Mouse (Mus musculus): ENCODE results near the gene Ccdc34. TPM values are rescaled to one million over a fixed set of nuclear protein-coding genes. Genes with fewer than 3 reads are reported as not detected.

The Ccdc34 gene
- total and polyA plus RNA-seq, 3 experiments, result 17.5 to 65.5 (median 33.9) TPM

DNA sequence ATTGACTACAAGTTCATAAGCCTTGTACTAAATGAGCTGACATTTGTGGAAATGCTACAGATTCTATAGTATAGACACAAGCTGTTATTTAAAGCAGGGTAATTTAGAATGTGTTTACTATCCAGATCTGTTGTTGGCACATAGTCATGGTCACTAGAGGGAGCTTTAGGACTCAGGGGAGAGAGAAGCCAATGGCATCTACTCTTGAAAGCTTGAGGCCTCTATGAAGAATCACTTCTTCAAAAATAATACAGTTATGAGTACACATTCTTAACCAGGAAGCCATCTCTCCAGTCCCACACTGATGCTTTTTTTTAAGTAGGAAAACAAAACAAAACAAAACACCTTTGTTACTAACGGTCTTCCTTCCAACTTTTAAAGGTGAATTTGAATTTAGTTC, 45.5 kb downstream of the Ccdc34 start:
- TF ChIP-seq CTCF (IDR thresholded peaks at IDR 0.05; ENCODE audit: low read depth, low read length), result no peak
- no peak for TF ChIP-seq POLR2AphosphoS5 (IDR thresholded peaks at IDR 0.05; ENCODE audit: insufficient replicate concordance, low read depth, low read length)
- TF ChIP-seq TAL1 (conservative IDR thresholded peaks at IDR 0.05; ENCODE audit: low read depth, low read length), result no peak
- no peak for TF ChIP-seq GATA2 (IDR thresholded peaks at IDR 0.05; ENCODE audit: borderline replicate concordance, low read depth, low read length)
- TF ChIP-seq GATA1 (IDR thresholded peaks at IDR 0.05; ENCODE audit: borderline replicate concordance, low read length), result no peak
- Histone ChIP-seq H3K9me3 (replicated peaks) (no peaks in the 10 kb centered on the region), H3K4me1 (ENCODE audit: insufficient read depth, low read depth, low read length) (no peaks in the 10 kb centered on the region), H3K27me3 (ENCODE audit: insufficient read depth, low read length) (peaks cover 4% of the 10 kb centered on the region; the same call in 1 of the 2 replicates), H3K36me3 (replicated peaks) (no peaks in the 10 kb centered on the region), H3K4me3 (ENCODE audit: low read depth, low read length) (no peak overlapping the region)
- ATAC-seq (ENCODE audit: extremely low read depth, insufficient number of reproducible peaks, low FRiP score, poor library complexity, severe bottlenecking) (no peak), DNase-seq (ENCODE audit: low spot score) (no peak)

DNA sequence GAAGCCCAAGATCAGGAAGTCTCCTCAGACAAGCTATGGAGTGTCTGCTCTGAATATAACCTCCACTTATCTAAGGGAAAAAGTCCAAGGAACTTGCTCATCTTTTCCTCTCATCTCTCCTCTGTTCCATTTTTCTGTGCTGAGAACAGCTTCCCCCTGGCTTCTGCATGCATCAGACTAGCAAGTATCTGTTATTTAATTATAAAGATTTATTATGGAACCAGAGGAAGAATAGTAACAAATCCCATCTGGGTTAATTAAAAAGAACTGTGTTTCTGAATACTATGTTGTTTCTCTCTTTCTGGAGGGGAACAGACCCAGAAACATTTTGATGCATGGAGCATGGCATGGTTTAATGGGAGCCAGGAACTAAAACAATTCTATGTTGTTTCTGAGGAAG, 51.3 kb downstream of the Ccdc34 start:
- no peak for TF ChIP-seq TAL1 (conservative IDR thresholded peaks at IDR 0.05; ENCODE audit: low read depth, low read length)
- no peak for TF ChIP-seq GATA2 (IDR thresholded peaks at IDR 0.05; ENCODE audit: borderline replicate concordance, low read depth, low read length)
- TF ChIP-seq POLR2AphosphoS5 (IDR thresholded peaks at IDR 0.05; ENCODE audit: insufficient replicate concordance, low read depth, low read length), result no peak
- no peak for TF ChIP-seq CTCF (IDR thresholded peaks at IDR 0.05; ENCODE audit: low read depth, low read length)
- TF ChIP-seq GATA1 (IDR thresholded peaks at IDR 0.05; ENCODE audit: borderline replicate concordance, low read length), result no peak
- H3K27me3 ChIP-seq (ENCODE audit: insufficient read depth, low read length), result peaks cover 4% of the 10 kb centered on the region; the same call in 1 of the 2 replicates
- no peak overlapping the region for H3K4me3 ChIP-seq (ENCODE audit: low read depth, low read length)
- DNase-seq (ENCODE audit: low spot score) (no peak), ATAC-seq (ENCODE audit: extremely low read depth, insufficient number of reproducible peaks, low FRiP score, poor library complexity, severe bottlenecking) (no peak)
- no peaks in the 10 kb centered on the region for H3K9me3 ChIP-seq (replicated peaks)
- no peaks in the 10 kb centered on the region for H3K4me1 ChIP-seq (ENCODE audit: insufficient read depth, low read depth, low read length)
- no peaks in the 10 kb centered on the region for H3K36me3 ChIP-seq (replicated peaks)

DNA sequence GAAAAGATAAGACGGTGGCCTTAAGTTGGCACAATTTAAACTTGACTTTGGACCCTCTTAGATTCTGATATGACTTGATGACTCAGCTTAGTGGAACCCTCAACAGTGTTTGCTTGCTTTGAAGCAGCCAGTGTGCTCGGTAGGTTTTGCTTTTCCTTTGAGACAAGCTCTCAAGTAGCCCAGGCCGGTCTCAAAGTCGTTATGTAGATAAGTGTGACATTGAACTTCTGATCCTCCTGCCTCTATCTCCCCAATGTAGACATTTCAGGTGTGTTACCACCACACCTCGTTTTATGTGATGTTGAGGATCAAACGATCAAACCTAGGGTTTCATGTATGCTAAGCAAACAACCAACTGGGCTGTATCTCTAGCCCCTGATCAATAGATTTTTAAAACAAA, 55.4 kb downstream of the Ccdc34 start:
- no peak overlapping the region for H3K4me3 ChIP-seq (ENCODE audit: low read depth, low read length)
- TF ChIP-seq GATA2 (IDR thresholded peaks at IDR 0.05; ENCODE audit: borderline replicate concordance, low read depth, low read length) (no peak), TAL1 (conservative IDR thresholded peaks at IDR 0.05; ENCODE audit: low read depth, low read length) (no peak), GATA1 (IDR thresholded peaks at IDR 0.05; ENCODE audit: borderline replicate concordance, low read length) (no peak), CTCF (IDR thresholded peaks at IDR 0.05; ENCODE audit: low read depth, low read length) (no peak), POLR2AphosphoS5 (IDR thresholded peaks at IDR 0.05; ENCODE audit: insufficient replicate concordance, low read depth, low read length) (no peak)

DNA sequence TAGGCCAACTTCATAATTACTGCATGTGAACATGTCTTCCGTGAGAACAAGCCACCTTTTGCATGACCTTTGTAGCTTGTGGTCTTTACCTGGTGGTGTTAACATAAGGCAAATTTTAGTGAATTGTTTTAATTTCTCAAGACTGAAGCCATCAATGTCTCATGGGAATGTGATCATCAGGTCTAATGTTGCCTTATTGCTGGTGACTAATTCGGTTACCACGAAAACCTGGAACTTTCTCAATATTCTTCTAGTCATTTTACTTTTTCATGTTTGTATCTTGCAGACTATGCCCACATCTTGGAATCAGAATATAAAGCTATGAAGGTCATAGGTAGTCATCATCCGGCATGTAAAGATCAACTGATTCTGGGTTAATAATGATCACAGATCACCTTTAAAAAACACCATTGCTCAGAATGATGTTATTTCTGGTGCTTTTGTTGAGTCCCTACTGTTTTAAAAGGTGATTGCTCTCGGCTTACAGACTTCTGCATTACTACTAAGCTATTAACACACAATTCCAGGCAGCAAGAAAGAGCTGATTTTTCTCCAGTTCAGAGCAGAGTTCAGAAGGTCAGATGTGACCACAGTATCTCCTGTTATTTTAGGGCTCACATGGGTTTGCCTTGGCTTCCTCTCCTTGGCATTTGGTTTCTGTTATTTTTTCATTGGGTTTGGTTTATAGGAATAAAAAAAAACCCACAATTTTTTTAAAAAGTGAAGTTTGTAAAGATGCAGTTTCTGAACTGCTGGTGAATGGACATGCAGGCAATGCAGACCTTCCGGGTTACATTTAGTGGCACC, 57.2 kb downstream of the Ccdc34 start:
- no peak overlapping the region for H3K4me3 ChIP-seq (ENCODE audit: low read depth, low read length)
- no peaks in the 10 kb centered on the region for H3K36me3 ChIP-seq (replicated peaks)
- ATAC-seq (ENCODE audit: extremely low read depth, insufficient number of reproducible peaks, low FRiP score, poor library complexity, severe bottlenecking) (no peak), DNase-seq (ENCODE audit: low spot score) (no peak)
- peaks cover 2% of the 10 kb centered on the region; the same call in 1 of the 2 replicates for H3K27me3 ChIP-seq (ENCODE audit: insufficient read depth, low read length)
- H3K9me3 ChIP-seq (replicated peaks), result no peaks in the 10 kb centered on the region
- peaks cover 15% of the 10 kb centered on the region for H3K4me1 ChIP-seq (ENCODE audit: insufficient read depth, low read depth, low read length)
- TF ChIP-seq CTCF (IDR thresholded peaks at IDR 0.05; ENCODE audit: low read depth, low read length) (no peak), GATA2 (IDR thresholded peaks at IDR 0.05; ENCODE audit: borderline replicate concordance, low read depth, low read length) (no peak), TAL1 (conservative IDR thresholded peaks at IDR 0.05; ENCODE audit: low read depth, low read length) (no peak), POLR2AphosphoS5 (IDR thresholded peaks at IDR 0.05; ENCODE audit: insufficient replicate concordance, low read depth, low read length) (no peak)

More for the DNA sequence above, 55.4 kb downstream of the Ccdc34 start:
- DNase-seq (ENCODE audit: low spot score) (no peak), ATAC-seq (ENCODE audit: extremely low read depth, insufficient number of reproducible peaks, low FRiP score, poor library complexity, severe bottlenecking) (no peak)
- Histone ChIP-seq H3K36me3 (replicated peaks) (no peaks in the 10 kb centered on the region), H3K27me3 (ENCODE audit: insufficient read depth, low read length) (peaks cover 4% of the 10 kb centered on the region; the same call in 1 of the 2 replicates), H3K4me1 (ENCODE audit: insufficient read depth, low read depth, low read length) (peaks cover 6% of the 10 kb centered on the region), H3K9me3 (replicated peaks) (no peaks in the 10 kb centered on the region)

DNA sequence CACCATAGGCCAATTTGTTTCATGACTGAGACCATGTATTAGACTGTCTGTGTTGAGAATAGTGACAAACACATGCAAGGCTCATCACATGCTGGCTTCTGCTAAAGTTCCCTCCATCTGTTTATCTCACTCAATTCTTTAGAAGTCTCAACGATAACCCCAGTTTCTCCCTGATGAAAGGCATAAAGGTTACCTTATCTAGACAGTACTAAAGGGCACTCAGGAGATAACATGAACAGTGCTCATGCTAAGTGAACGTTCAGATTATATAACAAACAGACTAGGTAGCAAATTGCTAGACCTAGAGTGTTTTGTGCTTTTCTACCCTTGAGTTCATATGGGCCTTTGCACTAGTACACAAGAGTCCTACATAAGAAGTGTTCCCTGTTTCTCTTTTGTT, 59.6 kb downstream of the Ccdc34 start:
- TF ChIP-seq POLR2AphosphoS5 (IDR thresholded peaks at IDR 0.05; ENCODE audit: insufficient replicate concordance, low read depth, low read length), result no peak
- no peak for TF ChIP-seq CTCF (IDR thresholded peaks at IDR 0.05; ENCODE audit: low read depth, low read length)
- TF ChIP-seq GATA2 (IDR thresholded peaks at IDR 0.05; ENCODE audit: borderline replicate concordance, low read depth, low read length), result no peak
- no peak for TF ChIP-seq GATA1 (IDR thresholded peaks at IDR 0.05; ENCODE audit: borderline replicate concordance, low read length)
- TF ChIP-seq TAL1 (conservative IDR thresholded peaks at IDR 0.05; ENCODE audit: low read depth, low read length), result no peak
- Histone ChIP-seq H3K9me3 (replicated peaks) (no peaks in the 10 kb centered on the region), H3K27me3 (ENCODE audit: insufficient read depth, low read length) (no peaks in the 10 kb centered on the region), H3K4me1 (ENCODE audit: insufficient read depth, low read depth, low read length) (peaks cover 21% of the 10 kb centered on the region), H3K4me3 (ENCODE audit: low read depth, low read length) (no peak overlapping the region), H3K36me3 (replicated peaks) (no peaks in the 10 kb centered on the region)
- ATAC-seq (ENCODE audit: extremely low read depth, insufficient number of reproducible peaks, low FRiP score, poor library complexity, severe bottlenecking) (no peak), DNase-seq (ENCODE audit: low spot score) (no peak)

DNA sequence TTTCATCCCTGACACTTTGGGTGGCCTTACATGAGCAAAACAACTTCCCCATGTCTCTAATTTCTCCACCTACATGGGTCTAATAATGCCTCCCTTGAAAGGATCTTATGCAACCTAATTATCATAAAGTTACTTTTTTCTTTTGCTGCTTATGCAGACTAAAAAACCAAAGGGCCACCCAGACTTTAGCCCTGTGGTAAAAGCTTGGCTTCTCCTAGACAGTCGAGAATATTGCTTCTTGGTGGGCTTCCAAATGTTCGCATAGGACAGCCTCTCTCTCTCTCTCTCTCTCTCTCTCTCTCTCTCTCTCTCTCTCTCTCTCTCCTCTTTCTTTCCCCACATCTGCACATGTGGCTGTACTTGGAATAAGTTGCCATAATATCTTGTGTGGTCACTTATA, 60.0 kb downstream of the Ccdc34 start:
- TF ChIP-seq TAL1 (conservative IDR thresholded peaks at IDR 0.05; ENCODE audit: low read depth, low read length) (no peak), CTCF (IDR thresholded peaks at IDR 0.05; ENCODE audit: low read depth, low read length) (no peak), POLR2AphosphoS5 (IDR thresholded peaks at IDR 0.05; ENCODE audit: insufficient replicate concordance, low read depth, low read length) (no peak), GATA2 (IDR thresholded peaks at IDR 0.05; ENCODE audit: borderline replicate concordance, low read depth, low read length) (no peak)

More for the DNA sequence above, 60.0 kb downstream of the Ccdc34 start:
- no peaks in the 10 kb centered on the region for H3K27me3 ChIP-seq (ENCODE audit: insufficient read depth, low read length)
- DNase-seq (ENCODE audit: low spot score), result no peak
- no peak overlapping the region for H3K4me3 ChIP-seq (ENCODE audit: low read depth, low read length)
- ATAC-seq (ENCODE audit: extremely low read depth, insufficient number of reproducible peaks, low FRiP score, poor library complexity, severe bottlenecking), result no peak
- H3K9me3 ChIP-seq (replicated peaks), result no peaks in the 10 kb centered on the region
- peaks cover 21% of the 10 kb centered on the region for H3K4me1 ChIP-seq (ENCODE audit: insufficient read depth, low read depth, low read length)
- H3K36me3 ChIP-seq (replicated peaks), result no peaks in the 10 kb centered on the region

Measured in G1E (cell line).